Mouse (Mus musculus): ENCODE results near the gene C1qtnf7. TPM values are rescaled to one million over a fixed set of nuclear protein-coding genes. Genes with fewer than 3 reads are reported as not detected.

C1qtnf7 gene
- polyA plus RNA-seq, 1 experiment: 0.39 TPM

GRCm38 (mm10) chr5:43541492-43541891, 26.2 kb downstream of the C1qtnf7 start:
- TF ChIP-seq CTCF (IDR thresholded peaks at IDR 0.05; ENCODE audit: borderline replicate concordance, insufficient read depth, low read depth, low read length) (no peak), POLR2A (IDR thresholded peaks at IDR 0.05; ENCODE audit: borderline replicate concordance, insufficient read depth, low read length) (no peak)
- WGBS: 88% methylated on average over 5 of the region's 5 CpGs
- Histone ChIP-seq H3K4me3 (replicated peaks; ENCODE audit: insufficient read depth, low read depth, low read length) (no peak overlapping the region), H3K27me3 (ENCODE audit: control insufficient read depth, insufficient read depth, low read length) (no peaks in the 10 kb centered on the region), H3K4me1 (ENCODE audit: control insufficient read depth, insufficient read depth, low read length) (no peaks in the 10 kb centered on the region), H3K27ac (ENCODE audit: insufficient read depth, low read length) (no peak overlapping the region)
- DNase-seq: no peak

GRCm38 (mm10) chr5:43542246-43542845, 27.0 kb downstream of the C1qtnf7 start:
- TF ChIP-seq CTCF (IDR thresholded peaks at IDR 0.05; ENCODE audit: borderline replicate concordance, insufficient read depth, low read depth, low read length) (no peak), POLR2A (IDR thresholded peaks at IDR 0.05; ENCODE audit: borderline replicate concordance, insufficient read depth, low read length) (no peak)
- Histone ChIP-seq H3K4me1 (ENCODE audit: control insufficient read depth, insufficient read depth, low read length) (no peaks in the 10 kb centered on the region), H3K4me3 (replicated peaks; ENCODE audit: insufficient read depth, low read depth, low read length) (no peak overlapping the region), H3K27me3 (ENCODE audit: control insufficient read depth, insufficient read depth, low read length) (no peaks in the 10 kb centered on the region), H3K27ac (ENCODE audit: insufficient read depth, low read length) (no peak overlapping the region)
- no peak for DNase-seq
- WGBS: 33% methylated on average over 7 of the region's 7 CpGs

DNA sequence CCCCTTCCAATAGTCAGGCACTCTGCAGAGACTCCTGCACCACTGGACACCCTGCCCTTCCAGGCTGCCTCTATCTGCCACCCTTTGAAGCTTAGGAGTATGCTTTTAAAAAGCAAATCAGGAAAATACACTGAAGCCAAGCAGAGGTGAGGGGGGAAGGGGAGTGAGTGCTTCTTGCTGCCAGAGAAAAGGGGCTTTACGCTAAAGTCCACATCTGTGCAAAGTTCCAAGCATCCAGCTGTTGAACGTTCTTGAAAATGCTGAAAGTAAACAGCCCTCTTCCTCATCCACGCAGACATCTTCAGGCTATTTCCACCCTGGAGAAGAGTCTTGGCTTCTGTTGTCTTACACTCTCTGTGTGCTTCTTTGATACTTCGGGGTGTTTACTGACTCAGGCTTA, 34.6 kb downstream of the C1qtnf7 start:
- no peaks in the 10 kb centered on the region for H3K27me3 ChIP-seq (ENCODE audit: control insufficient read depth, insufficient read depth, low read length)
- 76% methylated on average over 4 of the region's 4 CpGs for WGBS
- TF ChIP-seq POLR2A (IDR thresholded peaks at IDR 0.05; ENCODE audit: borderline replicate concordance, insufficient read depth, low read length): no peak
- no peak for TF ChIP-seq CTCF (IDR thresholded peaks at IDR 0.05; ENCODE audit: borderline replicate concordance, insufficient read depth, low read depth, low read length)

GRCm38 (mm10) chr5:43550444-43550843, 35.1 kb downstream of the C1qtnf7 start:
- Histone ChIP-seq H3K27me3 (ENCODE audit: control insufficient read depth, insufficient read depth, low read length) (no peaks in the 10 kb centered on the region), H3K4me1 (ENCODE audit: control insufficient read depth, insufficient read depth, low read length) (no peaks in the 10 kb centered on the region)

More for the DNA sequence above, 34.6 kb downstream of the C1qtnf7 start:
- Histone ChIP-seq H3K27ac (ENCODE audit: insufficient read depth, low read length) (no peak overlapping the region), H3K4me3 (replicated peaks; ENCODE audit: insufficient read depth, low read depth, low read length) (no peak overlapping the region), H3K4me1 (ENCODE audit: control insufficient read depth, insufficient read depth, low read length) (no peaks in the 10 kb centered on the region)
- DNase-seq: no peak

DNA sequence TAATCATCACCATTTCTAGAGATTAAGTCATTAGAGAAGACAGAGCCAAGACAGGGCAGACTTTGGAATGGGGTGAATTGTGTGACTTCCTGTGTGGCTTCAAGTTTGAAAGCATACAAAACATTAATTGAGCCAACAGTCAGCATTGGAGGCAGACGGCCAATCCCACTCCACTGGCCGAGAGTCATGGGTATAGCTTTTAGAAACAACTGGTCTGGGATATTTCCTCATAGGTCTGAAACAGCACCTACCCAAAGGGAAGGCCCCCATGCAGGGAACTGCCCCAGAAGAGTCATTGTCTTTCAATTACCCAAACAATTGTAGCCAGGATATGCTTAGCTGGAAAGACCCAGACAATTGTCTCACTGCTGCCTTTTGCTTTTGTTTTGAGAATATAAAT, 39.5 kb downstream of the C1qtnf7 start:
- TF ChIP-seq CTCF (IDR thresholded peaks at IDR 0.05; ENCODE audit: borderline replicate concordance, insufficient read depth, low read depth, low read length): no peak
- TF ChIP-seq POLR2A (IDR thresholded peaks at IDR 0.05; ENCODE audit: borderline replicate concordance, insufficient read depth, low read length): no peak

More at GRCm38 (mm10) chr5:43550444-43550843, 35.1 kb downstream of the C1qtnf7 start:
- H3K4me3 ChIP-seq (replicated peaks; ENCODE audit: insufficient read depth, low read depth, low read length): no peak overlapping the region
- DNase-seq: no peak
- WGBS: 63% methylated on average over 4 of the region's 4 CpGs
- no peak for TF ChIP-seq POLR2A (IDR thresholded peaks at IDR 0.05; ENCODE audit: borderline replicate concordance, insufficient read depth, low read length)
- TF ChIP-seq CTCF (IDR thresholded peaks at IDR 0.05; ENCODE audit: borderline replicate concordance, insufficient read depth, low read depth, low read length): no peak
- H3K27ac ChIP-seq (ENCODE audit: insufficient read depth, low read length): no peak overlapping the region

DNA sequence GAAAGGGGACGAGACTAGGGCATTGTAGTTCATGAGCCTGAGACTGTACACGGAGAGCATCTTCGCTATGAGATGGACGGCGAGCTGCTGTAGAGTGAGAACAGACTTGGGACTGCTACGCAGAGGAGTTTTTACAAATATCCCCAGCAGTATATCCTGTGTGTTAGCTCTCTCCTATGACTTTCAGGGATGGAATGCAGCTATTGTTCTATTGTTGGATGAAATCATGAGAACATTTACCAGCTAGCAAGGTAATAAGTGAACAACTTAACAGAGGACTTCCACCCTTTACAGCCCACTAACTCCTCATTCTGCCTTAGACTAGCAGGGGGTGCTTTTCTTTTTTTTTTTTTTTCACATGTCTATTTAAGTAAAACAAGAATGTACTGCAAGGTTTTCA, 40.1 kb downstream of the C1qtnf7 start:
- 71% methylated on average over 6 of the region's 6 CpGs for WGBS
- no peak for DNase-seq
- TF ChIP-seq CTCF (IDR thresholded peaks at IDR 0.05; ENCODE audit: borderline replicate concordance, insufficient read depth, low read depth, low read length) (no peak), POLR2A (IDR thresholded peaks at IDR 0.05; ENCODE audit: borderline replicate concordance, insufficient read depth, low read length) (no peak)

More for the DNA sequence above, 39.5 kb downstream of the C1qtnf7 start:
- Histone ChIP-seq H3K27me3 (ENCODE audit: control insufficient read depth, insufficient read depth, low read length) (no peaks in the 10 kb centered on the region), H3K4me3 (replicated peaks; ENCODE audit: insufficient read depth, low read depth, low read length) (no peak overlapping the region), H3K27ac (ENCODE audit: insufficient read depth, low read length) (no peak overlapping the region), H3K4me1 (ENCODE audit: control insufficient read depth, insufficient read depth, low read length) (no peaks in the 10 kb centered on the region)
- 13% methylated on average over 2 of the region's 2 CpGs for WGBS
- DNase-seq: no peak

GRCm38 (mm10) chr5:43557436-43557835, 42.1 kb downstream of the C1qtnf7 start:
- no peaks in the 10 kb centered on the region for H3K4me1 ChIP-seq (ENCODE audit: control insufficient read depth, insufficient read depth, low read length)
- H3K27me3 ChIP-seq (ENCODE audit: control insufficient read depth, insufficient read depth, low read length): no peaks in the 10 kb centered on the region
- no peak overlapping the region for H3K27ac ChIP-seq (ENCODE audit: insufficient read depth, low read length)
- TF ChIP-seq CTCF (IDR thresholded peaks at IDR 0.05; ENCODE audit: borderline replicate concordance, insufficient read depth, low read depth, low read length) (no peak), POLR2A (IDR thresholded peaks at IDR 0.05; ENCODE audit: borderline replicate concordance, insufficient read depth, low read length) (no peak)
- H3K4me3 ChIP-seq (replicated peaks; ENCODE audit: insufficient read depth, low read depth, low read length): no peak overlapping the region
- no peak for DNase-seq
- 72% methylated on average over 5 of the region's 5 CpGs for WGBS

More for the DNA sequence above, 40.1 kb downstream of the C1qtnf7 start:
- Histone ChIP-seq H3K27me3 (ENCODE audit: control insufficient read depth, insufficient read depth, low read length) (no peaks in the 10 kb centered on the region), H3K27ac (ENCODE audit: insufficient read depth, low read length) (no peak overlapping the region), H3K4me3 (replicated peaks; ENCODE audit: insufficient read depth, low read depth, low read length) (no peak overlapping the region), H3K4me1 (ENCODE audit: control insufficient read depth, insufficient read depth, low read length) (no peaks in the 10 kb centered on the region)

- no peaks in the 10 kb centered on the region for H3K4me1 ChIP-seq (ENCODE audit: control insufficient read depth, insufficient read depth, low read length)
- no peak overlapping the region for H3K27ac ChIP-seq (ENCODE audit: insufficient read depth, low read length)
- 59% methylated on average over 2 of the region's 2 CpGs for WGBS
- TF ChIP-seq POLR2A (IDR thresholded peaks at IDR 0.05; ENCODE audit: borderline replicate concordance, insufficient read depth, low read length) (no peak), CTCF (IDR thresholded peaks at IDR 0.05; ENCODE audit: borderline replicate concordance, insufficient read depth, low read depth, low read length) (no peak)
- H3K27me3 ChIP-seq (ENCODE audit: control insufficient read depth, insufficient read depth, low read length): no peaks in the 10 kb centered on the region
- no peak overlapping the region for H3K4me3 ChIP-seq (replicated peaks; ENCODE audit: insufficient read depth, low read depth, low read length)
- DNase-seq: no peak
Observed at GRCm38 (mm10) chr5:43561639-43562252, 46.4 kb downstream of the C1qtnf7 start.

Data from cerebellum, adult 2 months (tissue).